Mouse (Mus musculus) CH12.LX (cell line): ENCODE data around the gene Irx1. TPM values are rescaled to one million over a fixed set of nuclear protein-coding genes. Genes with fewer than 3 reads are reported as not detected.

Source experiments
- DNase-seq: peaks from one replicate; pipeline ENCODE4 v3.0.0-alpha.2; 2013; ENCODE audit errors: extremely low read depth
- H3K27ac ChIP-seq: 2 replicates; pipeline ENCODE4 v1.5.1; 2012; ENCODE audit warnings: low read depth, mild to moderate bottlenecking, control low read depth, moderate library complexity; ENCODE audit not compliant: insufficient read depth
- H3K27me3 ChIP-seq: replicated peaks from 2 replicates; pipeline ENCODE3; 2012; ENCODE audit warnings: inconsistent platforms
- H3K36me3 ChIP-seq, 2 experiments: replicated peaks in 1 of 2; 2 replicates each; pipeline versions ENCODE3 to v1.6.1; 2012; ENCODE audit warnings: inconsistent platforms in 1 of 2, low read length in 1 of 2, mild to moderate bottlenecking in 1 of 2, mixed read lengths in 1 of 2, moderate library complexity in 1 of 2; ENCODE audit not compliant: control insufficient read depth in 1 of 2, insufficient read depth in 1 of 2
- H3K4me1 ChIP-seq, 2 experiments: 2 replicates each; pipeline ENCODE4 v1.6.1; 2012; ENCODE audit warnings: inconsistent platforms in 1 of 2, moderate library complexity in 1 of 2; ENCODE audit not compliant: insufficient read depth in 2 of 2, control insufficient read depth in 1 of 2
- H3K4me2 ChIP-seq: 2 replicates; pipeline ENCODE4 v1.6.1; 2012; ENCODE audit warnings: low read depth, mild to moderate bottlenecking, control low read depth; ENCODE audit not compliant: poor library complexity, insufficient read depth, severe bottlenecking
- H3K4me3 ChIP-seq, 3 experiments: fragments of 150-350 bp in 1 of 3; sonication (generic) in 1 of 3; replicated peaks in 1 of 3; 2 replicates each; pipeline versions ENCODE3 to v1.5.1; 2011 to 2012; ENCODE audit warnings: low read depth in 2 of 3, low read length in 2 of 3, mild to moderate bottlenecking in 2 of 3, moderate library complexity in 2 of 3, control low read depth in 1 of 3, improper control_type of control experiment in 1 of 3, inconsistent platforms in 1 of 3, mixed read lengths in 1 of 3; ENCODE audit not compliant: poor library complexity in 1 of 3
- H3K79me2 ChIP-seq: replicated peaks from 2 replicates; pipeline ENCODE4 v1.6.1; 2012; ENCODE audit warnings: mild to moderate bottlenecking, moderate library complexity; ENCODE audit not compliant: control insufficient read depth, poor library complexity, insufficient read depth, severe bottlenecking; ENCODE audit errors: extremely low read depth
- H3K9ac ChIP-seq: 2 replicates; pipeline ENCODE4 v1.6.1; 2012; ENCODE audit warnings: low read depth, mild to moderate bottlenecking, control low read depth, moderate library complexity; ENCODE audit not compliant: insufficient read depth
- H3K9me3 ChIP-seq: replicated peaks from 2 replicates; pipeline ENCODE3; 2012; ENCODE audit warnings: low read length, inconsistent platforms, mixed read lengths
- BHLHE40 ChIP-seq: IDR thresholded peaks from 2 replicates; pipeline ENCODE4 v1.6.1; 2011; ENCODE audit warnings: mild to moderate bottlenecking, low read depth, low read length, improper control_type of control experiment
- CTCF ChIP-seq, 2 experiments: IDR thresholded peaks in 1 of 2; conservative IDR thresholded peaks in 1 of 2; 2 replicates each; pipeline ENCODE4 v1.5.1; 2011 to 2012; ENCODE audit warnings: low read depth in 2 of 2, low read length in 2 of 2, improper control_type of control experiment in 1 of 2, inconsistent platforms in 1 of 2, mild to moderate bottlenecking in 1 of 2, moderate library complexity in 1 of 2
- ELF1 ChIP-seq: IDR thresholded peaks from 2 replicates; pipeline ENCODE4 v1.6.1; 2014; ENCODE audit warnings: low read depth, mild to moderate bottlenecking, inconsistent platforms, low read length, improper control_type of control experiment
- HCFC1 ChIP-seq: IDR thresholded peaks from 2 replicates; pipeline ENCODE4 v1.6.1; 2012; ENCODE audit warnings: low read depth, mild to moderate bottlenecking, inconsistent platforms, low read length, improper control_type of control experiment
- IRF4 ChIP-seq: IDR thresholded peaks from 2 replicates; pipeline ENCODE4 v1.6.1; 2014; ENCODE audit warnings: low read depth, mild to moderate bottlenecking, inconsistent platforms, low read length, improper control_type of control experiment
- JUN ChIP-seq: IDR thresholded peaks from 2 replicates; pipeline ENCODE4 v1.6.1; 2011; ENCODE audit warnings: low read depth, mild to moderate bottlenecking, low read length, improper control_type of control experiment, moderate library complexity; ENCODE audit not compliant: insufficient read depth
- KAT2A ChIP-seq: IDR thresholded peaks from 2 replicates; pipeline ENCODE4 v1.6.1; 2012; ENCODE audit warnings: low read length, improper control_type of control experiment, inconsistent platforms; ENCODE audit not compliant: insufficient replicate concordance
- MAFK ChIP-seq: IDR thresholded peaks from 2 replicates; pipeline ENCODE4 v1.6.1; 2011; ENCODE audit warnings: low read length, improper control_type of control experiment; ENCODE audit not compliant: insufficient replicate concordance
- MAZ ChIP-seq: IDR thresholded peaks from 2 replicates; pipeline ENCODE4 v1.6.1; 2012; ENCODE audit warnings: low read depth, mild to moderate bottlenecking, inconsistent platforms, low read length, improper control_type of control experiment, moderate library complexity
- MEF2A ChIP-seq: IDR thresholded peaks from 2 replicates; pipeline ENCODE4 v1.6.1; 2014; ENCODE audit warnings: low read depth, mild to moderate bottlenecking, inconsistent platforms, low read length, improper control_type of control experiment, borderline replicate concordance
- MXI1 ChIP-seq: IDR thresholded peaks from 2 replicates; pipeline ENCODE4 v1.6.1; 2011; ENCODE audit warnings: mild to moderate bottlenecking, low read depth, low read length, improper control_type of control experiment
- MYC ChIP-seq: IDR thresholded peaks from 2 replicates; pipeline ENCODE4 v1.6.1; 2011; ENCODE audit warnings: low read depth, mild to moderate bottlenecking, improper control_type of control experiment, low read length
- NELFE ChIP-seq: IDR thresholded peaks from 2 replicates; pipeline ENCODE4 v1.6.1; 2011; ENCODE audit warnings: low read depth, low read length, improper control_type of control experiment
- NRF1 ChIP-seq: IDR thresholded peaks from 2 replicates; pipeline ENCODE4 v1.6.1; 2014; ENCODE audit warnings: low read depth, mild to moderate bottlenecking, inconsistent platforms, low read length, improper control_type of control experiment, moderate library complexity
- PAX5 ChIP-seq: IDR thresholded peaks from 2 replicates; pipeline ENCODE4 v1.6.1; 2012; ENCODE audit warnings: low read length, inconsistent platforms, mixed read lengths
- POLR2A ChIP-seq: IDR thresholded peaks from 2 replicates; pipeline ENCODE4 v1.6.1; 2011; ENCODE audit warnings: low read depth, mild to moderate bottlenecking, improper control_type of control experiment, low read length
- POLR2AphosphoS2 ChIP-seq: IDR thresholded peaks from 2 replicates; pipeline ENCODE4 v1.6.1; 2011; ENCODE audit warnings: low read depth, low read length, improper control_type of control experiment
- RAD21 ChIP-seq: IDR thresholded peaks from 2 replicates; pipeline ENCODE4 v1.6.1; 2011; ENCODE audit warnings: low read depth, mild to moderate bottlenecking, low read length, improper control_type of control experiment, moderate library complexity
- RCOR1 ChIP-seq: conservative IDR thresholded peaks from 2 replicates; pipeline ENCODE4 v1.6.1; 2012; ENCODE audit warnings: low read depth, mild to moderate bottlenecking, inconsistent platforms, low read length, improper control_type of control experiment
- SMC3 ChIP-seq: IDR thresholded peaks from 2 replicates; pipeline ENCODE4 v1.6.1; 2011; ENCODE audit warnings: low read depth, low read length, improper control_type of control experiment
- TBP ChIP-seq: conservative IDR thresholded peaks from 2 replicates; pipeline ENCODE4 v1.6.1; 2011; ENCODE audit warnings: low read depth, low read length, improper control_type of control experiment
- UBTF ChIP-seq: IDR thresholded peaks from 2 replicates; pipeline ENCODE4 v1.6.1; 2012; ENCODE audit warnings: low read depth, mild to moderate bottlenecking, inconsistent platforms, low read length, improper control_type of control experiment, moderate library complexity
- USF2 ChIP-seq: conservative IDR thresholded peaks from 2 replicates; pipeline ENCODE4 v1.6.1; 2011; ENCODE audit warnings: low read depth, low read length, improper control_type of control experiment
- ZC3H11A ChIP-seq: IDR thresholded peaks from 2 replicates; pipeline ENCODE4 v1.6.1; 2012; ENCODE audit warnings: low read depth, mild to moderate bottlenecking, inconsistent platforms, low read length, improper control_type of control experiment
- dilution Hi-C: fragments of 300-500 bp; cut with MboI; formaldehyde crosslinking; loops from 2 replicates; pipeline ENCODE4 v1.14.3; 2020; ENCODE audit warnings: low sequenced_read_pairs; ENCODE audit not compliant: extremely low pct_unique_long_range_greater_than_20kb, extremely low pct_ligation_motif_present
- in situ Hi-C: fragments of 300-500 bp; cut with MboI; formaldehyde crosslinking; loops from 3 replicates; pipeline ENCODE4 v1.14.3; 2019; ENCODE audit warnings: low sequenced_read_pairs, low pct_ligation_motif_present, low pct_unique_long_range_greater_than_20kb, mixed read lengths
- polyA plus RNA-seq: library from polyadenylated mRNA; unstranded; fragments of >175 nt; gene quantifications from 2 replicates; pipeline ENCODE4 v1.2.1, GENCODE M21; 2012; ENCODE audit warnings: low read depth; ENCODE audit not compliant: insufficient read length
- total RNA-seq, 2 experiments: library from RNA; depleted of rRNA; stranded (reverse); fragments of 300-350 nt in 1 of 2; fragments of >200 nt in 1 of 2; gene quantifications; 2 replicates each; pipeline ENCODE4 v1.2.3; 2012 to 2014

The Irx1 gene
- total and polyA plus RNA-seq, 3 experiments, result not detected

DNA sequence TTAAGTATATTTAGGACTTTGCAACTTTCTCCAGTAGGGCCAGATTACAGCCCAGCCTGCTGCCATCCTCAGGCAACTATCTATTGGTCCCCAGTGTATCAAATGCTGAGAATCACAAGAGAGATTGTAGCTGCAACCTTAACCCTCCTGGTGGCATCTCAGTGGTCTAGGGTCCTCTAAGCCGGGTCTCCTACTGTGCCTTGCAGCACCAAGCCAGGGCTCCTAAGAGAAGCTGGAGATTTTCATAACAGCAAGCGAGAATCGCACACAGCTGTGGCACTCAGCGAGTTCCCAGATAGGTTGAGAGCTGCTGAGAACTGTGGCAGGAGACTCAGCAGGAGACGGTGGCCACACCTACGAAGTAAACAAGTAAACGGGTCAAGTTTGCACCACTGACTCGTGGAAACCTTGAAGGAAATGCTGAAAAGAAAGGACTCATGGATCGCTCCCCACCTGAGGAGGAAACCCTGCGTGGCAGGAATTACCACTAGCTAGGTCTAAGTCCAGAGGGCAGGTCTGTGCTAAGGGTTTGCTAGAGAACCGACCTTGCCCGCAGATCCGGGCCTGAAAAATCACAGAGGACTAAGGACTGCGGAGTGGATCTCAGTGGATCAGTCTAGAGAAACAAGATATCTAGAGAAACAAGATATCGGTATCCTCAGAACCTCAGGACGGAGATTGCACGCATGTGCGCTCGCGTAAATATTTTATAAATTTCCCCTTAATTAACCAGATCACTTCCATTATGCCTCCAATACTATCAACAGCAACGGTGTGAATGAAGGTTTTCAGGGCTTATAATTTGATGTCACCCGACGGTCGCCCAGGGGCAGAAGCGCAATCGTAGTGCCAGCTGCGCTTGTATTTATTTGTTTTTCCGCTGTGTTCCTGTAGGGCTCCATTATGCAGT, 4.1 kb upstream of the Irx1 start:
- no peak for DNase-seq
- no peak overlapping the region for H3K4me2 ChIP-seq
- no peaks in the 10 kb centered on the region for H3K79me2 ChIP-seq
- H3K4me1 ChIP-seq, result no peaks in the 10 kb centered on the region
- no peak for TF ChIP-seq JUN
- TF ChIP-seq NELFE, result no peak
- no peak for TF ChIP-seq MYC
- no peak for TF ChIP-seq IRF4
- TF ChIP-seq PAX5, result no peak
- TF ChIP-seq BHLHE40, result no peak
- no peak for TF ChIP-seq CTCF (conservative IDR thresholded peaks at IDR 0.05 in 1 of 2, IDR thresholded peaks at IDR 0.05 in 1 of 2; ENCODE audit: low read depth in 2 of 2, low read length in 2 of 2)
- no peak for TF ChIP-seq MAFK
- TF ChIP-seq UBTF, result no peak
- TF ChIP-seq KAT2A, result no peak
- no peak for TF ChIP-seq POLR2AphosphoS2
- TF ChIP-seq ELF1, result no peak
- TF ChIP-seq MEF2A, result no peak
- no peak for TF ChIP-seq MXI1
- dilution Hi-C loops, result no loop called here
- H3K36me3 ChIP-seq, result no peaks in the 10 kb centered on the region
- peaks cover 86% of the 10 kb centered on the region for H3K9me3 ChIP-seq
- H3K9ac ChIP-seq, result no peak overlapping the region
- in situ Hi-C loops, result no loop called here
- no peak overlapping the region for H3K27ac ChIP-seq
- no peaks in the 10 kb centered on the region for H3K27me3 ChIP-seq
- no peak overlapping the region for H3K4me3 ChIP-seq

DNA sequence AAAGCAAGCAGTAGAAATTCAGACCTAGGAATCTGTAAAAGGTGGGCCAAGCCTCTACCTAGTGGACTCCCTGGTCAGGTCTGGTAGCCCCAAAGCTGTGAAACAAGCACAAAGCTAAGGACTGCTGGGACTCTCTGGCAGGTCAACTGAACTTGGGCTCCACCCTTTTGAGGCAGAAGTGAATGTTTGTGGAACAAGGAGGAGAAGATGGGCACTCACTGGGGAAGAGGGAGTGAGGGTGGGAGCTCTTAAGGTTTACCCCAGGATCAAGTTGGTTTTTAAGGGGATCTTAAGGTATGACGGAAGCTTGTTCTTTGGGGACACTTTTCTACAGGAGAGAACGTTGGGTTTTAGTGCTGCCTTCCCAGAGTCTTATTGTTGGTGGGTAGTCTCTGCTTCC, 3.1 kb upstream of the Irx1 start:
- no peak overlapping the region for H3K27ac ChIP-seq
- in situ Hi-C loops (no loop called here), dilution Hi-C loops (no loop called here)
- no peaks in the 10 kb centered on the region for H3K79me2 ChIP-seq
- no peak overlapping the region for H3K4me2 ChIP-seq
- H3K9ac ChIP-seq, result no peak overlapping the region
- DNase-seq, result no peak
- H3K36me3 ChIP-seq, result no peaks in the 10 kb centered on the region
- H3K9me3 ChIP-seq, result peaks cover 85% of the 10 kb centered on the region
- no peaks in the 10 kb centered on the region for H3K4me1 ChIP-seq
- TF ChIP-seq MAZ (no peak), TBP (no peak), KAT2A (no peak), POLR2A (no peak), MYC (no peak), USF2 (no peak), ZC3H11A (no peak), HCFC1 (no peak), NELFE (no peak), RCOR1 (no peak), JUN (no peak), NRF1 (no peak), RAD21 (no peak), CTCF (conservative IDR thresholded peaks at IDR 0.05 in 1 of 2, IDR thresholded peaks at IDR 0.05 in 1 of 2; ENCODE audit: low read depth in 2 of 2, low read length in 2 of 2) (no peak), SMC3 (no peak), ELF1 (no peak), PAX5 (no peak), IRF4 (no peak), POLR2AphosphoS2 (no peak)
- H3K4me3 ChIP-seq, result no peak overlapping the region
- H3K27me3 ChIP-seq, result no peaks in the 10 kb centered on the region
